Mouse (Mus musculus): ENCODE results near the gene Rpn2.

Rpn2 gene

DNA sequence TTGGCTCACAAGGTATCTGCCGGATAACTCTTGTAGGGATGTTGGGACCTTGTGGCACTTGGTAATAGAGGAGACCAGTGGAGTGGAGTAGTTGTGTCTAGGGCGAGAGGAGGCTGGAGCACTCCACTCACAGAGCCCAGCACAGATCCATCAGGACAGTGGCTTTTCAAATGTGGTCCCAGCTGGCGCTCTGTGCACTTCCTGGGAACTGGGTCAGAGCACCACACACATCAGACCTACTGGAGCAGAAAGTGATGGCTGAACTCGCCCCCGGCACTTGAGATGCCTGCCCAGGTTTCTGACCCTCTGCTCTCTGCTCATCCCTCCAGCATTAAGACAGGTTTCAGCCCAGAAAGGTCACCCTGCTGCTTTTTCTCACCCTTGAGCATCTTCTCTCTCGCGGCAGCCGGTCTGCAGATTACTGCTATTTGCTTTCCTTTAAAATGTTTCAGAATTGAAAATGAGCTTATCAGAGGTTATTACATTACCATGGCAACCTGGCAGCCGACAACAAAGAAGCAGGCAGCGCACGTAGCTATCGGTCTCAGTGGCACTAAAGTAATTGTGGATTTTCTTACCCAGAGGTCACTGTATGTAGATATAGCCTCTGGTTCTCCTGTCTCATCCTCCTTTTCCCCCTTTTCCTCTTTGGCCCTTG, 70.4 kb downstream of the Rpn2 start:
- DNase-seq (ENCODE audit: low spot score in 2 of 2), result no peak

DNA sequence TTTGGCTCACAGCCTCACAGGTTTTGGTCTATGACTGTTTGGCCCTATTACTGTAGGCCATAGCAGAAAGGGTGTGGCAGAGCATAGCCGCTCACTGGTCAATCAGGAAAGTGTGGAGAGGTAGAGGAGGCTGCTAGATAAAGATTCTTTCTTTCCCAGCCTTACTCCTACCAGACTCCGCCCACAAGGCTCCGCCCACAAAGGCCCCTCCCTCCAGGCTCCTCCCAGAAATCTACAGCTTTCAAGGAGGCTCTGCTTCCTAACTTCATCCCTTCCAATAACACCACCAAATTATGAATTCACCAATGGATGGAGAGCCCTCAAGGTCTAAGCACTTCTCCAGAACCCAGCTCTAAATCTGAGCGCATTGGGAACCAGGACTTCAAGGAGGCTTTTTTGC, 74.4 kb downstream of the Rpn2 start:
- no peak for DNase-seq (ENCODE audit: low spot score in 2 of 2)

DNA sequence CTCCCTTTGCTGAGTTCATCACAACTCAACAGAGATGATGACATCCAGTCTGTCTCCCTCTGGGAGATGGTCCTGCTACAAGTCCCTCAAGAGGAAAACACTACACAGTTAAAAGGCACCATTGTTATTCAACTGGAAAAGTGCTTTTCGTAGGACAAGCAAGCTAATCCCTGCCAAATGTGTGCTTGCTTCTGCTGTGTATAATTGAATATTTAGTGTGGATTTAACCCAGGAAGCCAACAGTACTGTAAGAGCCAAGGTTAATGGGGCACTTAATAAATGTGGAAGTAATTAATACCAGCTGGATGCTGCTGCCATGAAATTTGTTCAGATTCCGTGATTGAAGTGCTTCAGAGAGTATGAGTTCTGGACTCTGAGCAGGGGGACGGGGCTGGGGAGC, 75.3 kb downstream of the Rpn2 start:
- DNase-seq (ENCODE audit: low spot score in 2 of 2), result no peak

DNA sequence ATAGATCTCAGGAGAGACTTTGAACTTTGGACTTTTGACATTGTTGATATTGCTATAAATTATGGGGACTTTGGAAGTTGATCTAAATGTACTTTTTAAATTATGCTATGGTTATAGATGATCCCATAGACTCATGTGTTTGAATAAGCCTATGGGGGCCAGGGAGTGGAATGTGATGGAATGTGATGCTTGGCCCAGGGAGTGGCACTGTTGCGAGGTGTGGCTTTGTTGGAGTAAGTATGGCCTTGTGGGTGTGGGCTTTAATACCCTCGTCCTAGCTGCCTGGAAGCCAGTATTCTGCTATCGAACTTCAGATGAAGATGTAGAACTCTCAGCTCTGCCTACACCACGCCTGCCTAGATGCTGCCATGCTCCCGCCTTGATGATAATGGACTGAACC, 81.2 kb downstream of the Rpn2 start:
- no peak for DNase-seq (ENCODE audit: low spot score in 2 of 2)

DNA sequence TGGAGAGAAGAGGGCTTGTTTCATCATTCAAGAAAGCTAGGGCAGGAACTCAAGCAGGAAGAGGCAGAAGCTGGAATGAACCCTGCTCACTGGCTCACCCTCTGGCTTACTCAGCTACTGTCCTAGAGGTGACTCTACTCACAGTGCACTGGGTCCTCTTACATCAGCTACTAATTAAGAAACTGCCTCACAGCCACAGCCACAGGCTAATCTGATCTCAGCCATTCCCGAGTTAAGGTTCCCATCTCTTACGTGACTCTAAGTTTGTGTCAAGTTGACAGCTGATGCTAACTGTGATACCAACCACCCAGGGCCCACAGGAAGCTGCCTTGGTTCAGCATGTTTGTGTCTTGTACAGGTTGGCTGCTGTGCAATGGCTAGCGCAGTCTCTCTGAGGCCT, 84.2 kb downstream of the Rpn2 start:
- no peak for DNase-seq (ENCODE audit: low spot score in 2 of 2)

DNA sequence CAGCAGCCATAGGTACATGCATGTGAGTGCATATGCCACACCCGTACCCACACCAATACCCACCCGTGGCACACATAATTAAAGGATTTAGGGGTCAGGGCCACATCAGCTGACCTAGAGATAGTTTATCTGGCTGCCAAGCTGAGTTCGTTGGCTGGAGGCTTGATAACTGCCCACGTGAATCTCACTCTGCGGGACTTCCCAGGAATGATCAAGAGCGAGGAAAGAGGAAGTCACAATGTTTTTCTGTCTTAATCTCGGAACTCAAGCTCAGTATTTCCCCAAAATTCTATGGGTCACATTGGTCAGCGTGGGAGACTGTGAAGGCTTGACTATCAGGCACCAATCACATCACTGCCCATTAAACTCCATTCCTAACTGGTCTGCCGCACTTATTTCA, 87.9 kb downstream of the Rpn2 start:
- no peak for DNase-seq (ENCODE audit: low spot score in 2 of 2)

DNA sequence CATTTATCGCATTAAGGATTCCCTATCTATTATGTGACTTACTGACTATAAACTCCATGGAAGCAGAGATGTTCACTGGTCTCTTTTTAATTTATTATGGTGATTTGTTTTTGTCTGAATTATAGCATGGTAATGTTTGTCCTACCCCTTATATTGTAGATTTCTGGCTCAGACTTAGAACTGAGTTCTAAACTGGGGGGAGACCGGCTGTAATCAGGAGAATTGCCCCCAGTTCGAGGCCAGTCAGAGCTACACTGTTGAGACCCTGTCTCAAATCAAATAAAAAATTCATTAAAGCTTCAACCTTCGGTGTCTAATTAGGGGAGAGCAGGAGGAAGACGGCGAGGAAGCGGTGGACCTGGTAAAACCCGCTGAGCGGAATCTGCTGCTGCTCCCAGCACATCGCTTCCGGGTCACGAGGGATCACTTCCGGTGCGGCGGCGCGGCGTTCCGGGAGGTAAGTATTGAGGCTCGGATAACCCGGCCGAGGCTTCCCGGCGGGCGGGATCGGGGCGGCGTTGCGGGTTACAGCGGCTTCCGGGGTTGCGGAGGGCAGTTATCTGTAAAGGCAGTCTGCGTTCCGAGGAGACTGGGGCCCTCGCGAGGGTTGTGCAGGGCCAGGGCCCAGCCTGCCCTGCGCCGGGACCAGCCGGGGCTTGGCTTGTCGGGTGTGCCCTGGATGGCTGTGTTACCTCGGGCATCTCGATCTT, 88.5 kb downstream of the Rpn2 start, which contains the start of gene Manbal:
TSS of gene Manbal (plus strand) at position 411 of the 710 bp plus-strand sequence.
- DNase-seq (ENCODE audit: low spot score in 2 of 2), result peak; percentile 87 to 92

DNA sequence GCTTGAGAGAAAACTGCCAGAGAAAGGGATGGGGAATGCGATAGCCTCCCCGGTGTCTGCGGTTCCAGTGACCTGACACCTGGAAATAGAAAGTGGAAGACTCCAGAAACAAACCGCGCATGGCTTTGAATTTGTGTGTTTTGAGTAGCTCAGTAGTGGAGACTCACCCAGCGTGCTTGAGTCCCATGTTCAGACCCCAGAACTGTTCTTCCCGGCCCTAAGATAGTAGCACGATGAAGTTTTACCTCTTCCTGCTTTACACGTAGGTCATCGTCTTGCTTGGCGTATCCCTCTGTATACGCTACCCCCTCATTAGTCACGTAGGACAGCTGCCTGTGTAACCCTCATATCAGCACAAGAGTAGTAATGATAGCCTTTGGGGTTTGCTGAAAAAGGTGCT, 89.2 kb downstream of the Rpn2 start:
- DNase-seq (ENCODE audit: low spot score in 2 of 2), result no peak

DNA sequence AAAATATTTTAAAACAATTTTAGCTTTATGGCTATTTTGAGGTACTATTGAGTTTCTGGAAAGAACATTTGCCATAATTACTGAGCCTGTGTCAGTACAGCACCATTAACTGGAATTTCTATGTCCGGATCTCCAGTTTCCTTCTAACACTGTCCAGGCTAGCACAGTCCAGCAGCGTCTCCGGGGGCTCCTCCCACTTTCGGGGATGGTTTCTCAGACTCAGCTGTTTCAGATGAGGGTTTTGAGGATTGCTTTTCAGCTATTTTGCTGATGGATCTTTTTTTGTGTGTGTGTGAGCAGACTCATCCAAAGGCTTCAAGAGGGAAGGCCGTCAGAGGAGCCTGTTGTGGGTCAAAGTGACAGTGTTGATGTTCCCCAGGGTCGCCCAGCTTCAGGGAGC, 92.9 kb downstream of the Rpn2 start:
- DNase-seq (ENCODE audit: low spot score in 2 of 2), result no peak

DNA sequence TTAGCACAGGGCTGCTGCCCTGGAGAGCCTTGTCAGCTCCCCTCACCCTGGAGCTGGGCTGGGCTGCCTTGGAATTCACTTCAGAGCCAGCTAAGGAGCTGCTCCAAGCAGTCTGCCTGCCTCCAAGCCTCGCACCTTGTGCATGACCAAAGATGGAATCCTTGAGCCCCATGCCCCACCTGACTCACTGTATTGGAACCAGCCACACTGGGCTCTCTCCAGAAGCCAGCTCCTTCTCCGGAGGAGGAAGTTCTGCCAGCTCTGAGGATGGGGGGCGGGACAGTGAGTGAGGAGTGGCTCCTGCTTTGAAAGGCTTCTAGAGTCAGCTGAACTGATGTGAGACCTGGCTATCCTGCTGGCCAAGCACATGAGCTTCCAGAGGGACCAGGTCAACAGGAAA, 94.9 kb downstream of the Rpn2 start:
- DNase-seq (ENCODE audit: low spot score in 2 of 2), result no peak

DNA sequence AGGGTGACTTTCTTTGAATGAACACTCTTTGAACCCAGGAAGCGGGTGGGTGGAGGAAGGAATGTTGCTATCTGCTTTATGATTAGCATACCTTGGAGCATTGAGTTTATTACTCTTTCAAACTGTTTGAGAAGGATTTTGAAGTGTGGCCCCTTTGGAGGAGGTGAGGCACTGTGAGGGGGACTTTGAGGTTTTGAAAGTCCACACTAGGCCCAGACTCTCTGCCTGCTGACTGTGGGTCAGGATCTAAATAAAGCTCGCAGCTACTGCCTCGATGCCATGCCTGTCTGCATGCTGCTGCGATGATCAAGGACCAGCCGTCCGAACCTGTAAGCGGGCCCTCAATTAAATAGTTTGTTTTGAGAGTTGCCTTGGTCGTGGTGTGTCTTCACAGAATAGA, 96.2 kb downstream of the Rpn2 start:
- no peak for DNase-seq (ENCODE audit: low spot score in 2 of 2)
